ENCODE assay signal across 14 mouse cellular contexts in genomic region chr10:128496509-128497077, GRCm38 (mm10). TPM values are rescaled to one million over a fixed set of nuclear protein-coding genes. Genes with fewer than 3 reads are reported as not detected.
DNase-seq lines count a peak whose midpoint lies in the region; ATAC-seq and TF ChIP-seq lines count a peak whose summit lies in the region.
"Had no signal": no experiment of that assay in that cellular context is flagged by ENCODE, and none has a peak within 500 bp of the region (broad histone marks: within the 10 kb centered on the region; RNA-seq: fewer than 3 reads in every experiment).

No protein-coding gene starts in this region.

- peaks cover 33% of the 10 kb centered on the region for H3K4me1 ChIP-seq in heart, embryonic 12.5 days (replicated peaks)
- H3K4me1 ChIP-seq in kidney, postnatal 0 days (replicated peaks; ENCODE audit: insufficient read depth, low read length), result peaks cover 19% of the 10 kb centered on the region; the same call in 1 of the 2 replicates
- H3K4me1 ChIP-seq in MEL (ENCODE audit: control insufficient read depth in 1 of 2, insufficient read depth in 2 of 2, low read length in 2 of 2), result peaks cover 17 to 34% of the 10 kb centered on the region in 2 experiments
- H3K4me1 ChIP-seq in limb, embryonic 10.5 days, result peaks cover 46% of the 10 kb centered on the region

- no peaks in the 10 kb centered on the region for H3K27me3 ChIP-seq in heart, embryonic 12.5 days (replicated peaks)
- no peaks in the 10 kb centered on the region for H3K27me3 ChIP-seq in kidney, postnatal 0 days (ENCODE audit: insufficient read depth, low read length)
- no peaks in the 10 kb centered on the region for H3K27me3 ChIP-seq in MEL (ENCODE audit: control insufficient read depth in 1 of 2, insufficient read depth in 2 of 2, low read length in 2 of 2)
- peaks cover 7% of the 10 kb centered on the region for H3K27me3 ChIP-seq in limb, embryonic 10.5 days (ENCODE audit: low read depth, poor library complexity, severe bottlenecking)
- H3K27me3 ChIP-seq: lung, embryonic 15.5 days; stomach, embryonic 15.5 days had no signal

- TF ChIP-seq RAD21 in MEL (IDR thresholded peaks at IDR 0.05; ENCODE audit: low read depth, low read length), result no peak

- H3K9ac ChIP-seq in heart, embryonic 12.5 days, result peak overlapping the region; percentile 36
- 0 out of 2 replicates have a peak overlapping the region, but pooled peaks have one; percentile 24 for H3K9ac ChIP-seq in kidney, postnatal 0 days (ENCODE audit: low read depth, low read length)
- H3K9ac ChIP-seq in MEL (ENCODE audit: control insufficient read depth, low read depth, low read length, poor library complexity, severe bottlenecking), result peak overlapping the region; percentile 59
- H3K9ac ChIP-seq: lung, embryonic 15.5 days; stomach, embryonic 15.5 days had no signal

- ATAC-seq in heart, embryonic 12.5 days (ENCODE audit: insufficient number of reproducible peaks, low FRiP score), result no peak
- no peak for ATAC-seq in kidney, postnatal 0 days (replicated peaks; ENCODE audit: low FRiP score, low read depth)
- no peak for ATAC-seq in granulocyte monocyte progenitor cell, adult 5-6 weeks (replicated peaks; ENCODE audit: poor library complexity, severe bottlenecking)
- ATAC-seq: forebrain, postnatal 0 days had no signal

- no peak overlapping the region for H3K4me3 ChIP-seq in heart, embryonic 12.5 days
- H3K4me3 ChIP-seq in kidney, postnatal 0 days (replicated peaks; ENCODE audit: low read depth, low read length), result no peak overlapping the region
- no peak overlapping the region; a peak in 1 of 4 replicates for H3K4me3 ChIP-seq in MEL (ENCODE audit: control insufficient read depth in 1 of 2, insufficient read depth in 1 of 2, low read depth in 2 of 2, low read length in 2 of 2)
- H3K4me3 ChIP-seq in limb, embryonic 10.5 days, result peak overlapping the region; percentile 14; the same call in 1 of the 2 replicates
- H3K4me3 ChIP-seq: lung, embryonic 15.5 days; stomach, embryonic 15.5 days had no signal

- 33% methylated on average over 6 of the region's 6 CpGs for WGBS in heart, embryonic 12.5 days
- WGBS in kidney, postnatal 0 days, result 40% methylated on average over 6 of the region's 6 CpGs
- 43% methylated on average over 6 of the region's 6 CpGs for WGBS in limb, embryonic 10.5 days

- H3K79me2 ChIP-seq in MEL (ENCODE audit: control insufficient read depth, insufficient read depth, low read length, poor library complexity), result peaks cover 32% of the 10 kb centered on the region

- H3K36me3 ChIP-seq in heart, embryonic 12.5 days, result peaks cover 10% of the 10 kb centered on the region
- no peaks in the 10 kb centered on the region for H3K36me3 ChIP-seq in kidney, postnatal 0 days (ENCODE audit: insufficient read depth, low read length)
- H3K36me3 ChIP-seq in MEL (ENCODE audit: control insufficient read depth in 1 of 2, insufficient read depth in 2 of 2, low read length in 2 of 2), result peaks cover 0 to 21% of the 10 kb centered on the region in 2 experiments; a peak in 2 of 4 replicates
- peaks cover 9% of the 10 kb centered on the region for H3K36me3 ChIP-seq in limb, embryonic 10.5 days
- H3K36me3 ChIP-seq: lung, embryonic 15.5 days had no signal

- peak overlapping the region; percentile 18; the same call in 1 of the 2 replicates for H3K27ac ChIP-seq in heart, embryonic 12.5 days (ENCODE audit: poor library complexity, severe bottlenecking)
- H3K27ac ChIP-seq in kidney, postnatal 0 days, result no peak overlapping the region
- peak overlapping the region; percentile 73 for H3K27ac ChIP-seq in MEL (ENCODE audit: control insufficient read depth, low read depth, low read length)
- no peak overlapping the region for H3K27ac ChIP-seq in limb, embryonic 10.5 days
- H3K27ac ChIP-seq: lung, embryonic 15.5 days; stomach, embryonic 15.5 days had no signal

- no peak for TF ChIP-seq CTCF in kidney, postnatal 0 days (IDR thresholded peaks at IDR 0.05; ENCODE audit: low read depth)
- no peak for TF ChIP-seq CTCF in MEL (IDR thresholded peaks at IDR 0.05 in 2 of 3, conservative IDR thresholded peaks at IDR 0.05 in 1 of 3; ENCODE audit: control insufficient read depth in 1 of 3, insufficient read depth in 1 of 3, low read depth in 2 of 3, low read length in 3 of 3, poor library complexity in 1 of 3, severe bottlenecking in 1 of 3)

- H3K9me3 ChIP-seq in heart, embryonic 12.5 days (replicated peaks), result no peaks in the 10 kb centered on the region
- H3K9me3 ChIP-seq in kidney, postnatal 0 days (replicated peaks; ENCODE audit: low read length), result no peaks in the 10 kb centered on the region
- H3K9me3 ChIP-seq in MEL (replicated peaks; ENCODE audit: insufficient read depth, low read length), result no peaks in the 10 kb centered on the region
- no peaks in the 10 kb centered on the region for H3K9me3 ChIP-seq in limb, embryonic 10.5 days (replicated peaks)
- H3K9me3 ChIP-seq: lung, embryonic 15.5 days; stomach, embryonic 15.5 days had no signal

- H3K4me2 ChIP-seq in heart, embryonic 12.5 days, result 0 out of 2 replicates have a peak overlapping the region, but pooled peaks have one; percentile 4
- no peak overlapping the region for H3K4me2 ChIP-seq in kidney, postnatal 0 days (ENCODE audit: low read length)
- H3K4me2 ChIP-seq: lung, embryonic 15.5 days; stomach, embryonic 15.5 days had no signal

- TF ChIP-seq POLR2A in MEL (IDR thresholded peaks at IDR 0.05; ENCODE audit: control insufficient read depth in 1 of 2, insufficient read depth in 1 of 2, low read depth in 1 of 2, low read length in 2 of 2, poor library complexity in 1 of 2), result no peak

- TF ChIP-seq EP300 in MEL (IDR thresholded peaks at IDR 0.05; ENCODE audit: low read depth in 1 of 2, low read length in 2 of 2), result no peak

- no peak for DNase-seq in heart, postnatal 4 days
- DNase-seq in kidney, postnatal 0 days (ENCODE audit: low spot score), result no peak
- DNase-seq in kidney, adult 8-10 months, result no peak
- no peak for DNase-seq in MEL (ENCODE audit: low read depth, low spot score)
- no peak for DNase-seq in limb, embryonic 10.5 days (ENCODE audit: low spot score)
- no peak for DNase-seq in spleen, postnatal 14 days (ENCODE audit: low spot score in 2 of 2)
- DNase-seq: forebrain, postnatal 0 days; gastrocnemius, postnatal 25 days; layer of hippocampus, adult 9-11 months; thymus, postnatal 25 days had no signal

RNA-seq across cellular contexts. Expression of gene Myl6b, which starts 1.9 kb away (rescaled TPM):
- 3.0 and 4.0 TPM in 2 replicates for polyA plus RNA-seq in heart, embryonic 12.5 days (2016; fragmentation: Nextera tagmentation; extraction: Ambion mirVana)
- total RNA-seq in heart, postnatal 4 days (2021), result 1 to 10 TPM; 3.7 TPM
- 3.2 and 3.7 TPM in 2 replicates for polyA plus RNA-seq in kidney, postnatal 0 days (2015; fragmentation: Nextera tagmentation; extraction: Ambion mirVana)
- 1.8 and 2.6 TPM in 2 replicates for total RNA-seq in MEL (2012; rRNA removed)
- polyA plus RNA-seq in MEL (2012; ENCODE audit: insufficient read depth in 1 of 2, insufficient read length in 2 of 2, low read depth in 1 of 2, low replicate concordance in 2 of 2, missing spikeins in 1 of 2), result 10 to 100 TPM in 1 of 2 experiments, not detected in 1; 18.8 TPM
- polyA plus RNA-seq in limb, embryonic 10.5 days (2016; fragmentation: Nextera tagmentation; extraction: Ambion mirVana), result 1.6 and 3.3 TPM in 2 replicates
- 10.7 and 13.7 TPM in 2 replicates for total RNA-seq in granulocyte monocyte progenitor cell, adult 5-6 weeks (2014; fragmentation: Nextera tagmentation)
- 1.2 and 1.7 TPM in 2 replicates for total RNA-seq in granulocyte monocyte progenitor cell, adult 5-6 weeks (2017)

RNA-seq across cellular contexts. Expression of gene Myl6, which starts 2.6 kb away (rescaled TPM):
- 1,237 and 1,275 TPM in 2 replicates for polyA plus RNA-seq in heart, embryonic 12.5 days (2016; fragmentation: Nextera tagmentation; extraction: Ambion mirVana)
- 100 to 1,000 TPM; 616 to 628 TPM for total RNA-seq in heart, postnatal 4 days (2021)
- 1,410 and 1,495 TPM in 2 replicates for polyA plus RNA-seq in kidney, postnatal 0 days (2015; fragmentation: Nextera tagmentation; extraction: Ambion mirVana)
- total RNA-seq in MEL (2012; rRNA removed), result 560 and 589 TPM in 2 replicates
- 100 to 1,000 TPM in 1 of 2 experiments, not detected in 1; 399 TPM for polyA plus RNA-seq in MEL (2012; ENCODE audit: insufficient read depth in 1 of 2, insufficient read length in 2 of 2, low read depth in 1 of 2, low replicate concordance in 2 of 2, missing spikeins in 1 of 2)
- 685 and 729 TPM in 2 replicates for polyA plus RNA-seq in limb, embryonic 10.5 days (2016; fragmentation: Nextera tagmentation; extraction: Ambion mirVana)
- 1,019 and 1,105 TPM in 2 replicates for total RNA-seq in granulocyte monocyte progenitor cell, adult 5-6 weeks (2014; fragmentation: Nextera tagmentation)
- total RNA-seq in granulocyte monocyte progenitor cell, adult 5-6 weeks (2017), result 1,278 and 1,308 TPM in 2 replicates

RNA-seq across cellular contexts. Expression of gene Esyt1, which starts 29.1 kb away (rescaled TPM):
- 25.0 and 26.5 TPM in 2 replicates for polyA plus RNA-seq in heart, embryonic 12.5 days (2016; fragmentation: Nextera tagmentation; extraction: Ambion mirVana)
- total RNA-seq in heart, postnatal 4 days (2021), result 10 to 100 TPM; 28.4 to 31.3 TPM
- polyA plus RNA-seq in kidney, postnatal 0 days (2015; fragmentation: Nextera tagmentation; extraction: Ambion mirVana), result 15.9 TPM in 2 replicates
- total RNA-seq in MEL (2012; rRNA removed), result 35.1 and 35.9 TPM in 2 replicates
- polyA plus RNA-seq in MEL (2012; ENCODE audit: insufficient read depth in 1 of 2, insufficient read length in 2 of 2, low read depth in 1 of 2, low replicate concordance in 2 of 2, missing spikeins in 1 of 2), result 10 to 100 TPM; 53.4 to 57.0 TPM
- 7.0 and 8.4 TPM in 2 replicates for polyA plus RNA-seq in limb, embryonic 10.5 days (2016; fragmentation: Nextera tagmentation; extraction: Ambion mirVana)
- 89.1 and 90.5 TPM in 2 replicates for total RNA-seq in granulocyte monocyte progenitor cell, adult 5-6 weeks (2014; fragmentation: Nextera tagmentation)
- total RNA-seq in granulocyte monocyte progenitor cell, adult 5-6 weeks (2017), result 78.8 and 97.6 TPM in 2 replicates

RNA-seq across cellular contexts. Expression of gene Smarcc2, which starts 37.5 kb away (rescaled TPM):
- polyA plus RNA-seq in heart, embryonic 12.5 days (2016; fragmentation: Nextera tagmentation; extraction: Ambion mirVana), result 83.3 and 86.9 TPM in 2 replicates
- total RNA-seq in heart, postnatal 4 days (2021), result 10 to 100 TPM; 97.0 to 97.3 TPM
- polyA plus RNA-seq in kidney, postnatal 0 days (2015; fragmentation: Nextera tagmentation; extraction: Ambion mirVana), result 40.5 and 44.9 TPM in 2 replicates
- 22.3 and 24.8 TPM in 2 replicates for total RNA-seq in MEL (2012; rRNA removed)
- polyA plus RNA-seq in MEL (2012; ENCODE audit: insufficient read depth in 1 of 2, insufficient read length in 2 of 2, low read depth in 1 of 2, low replicate concordance in 2 of 2, missing spikeins in 1 of 2), result 100 to 1,000 TPM in 1 of 2 experiments, 10 to 100 TPM in 1; 68.8 to 226 TPM
- 64.2 and 91.3 TPM in 2 replicates for polyA plus RNA-seq in limb, embryonic 10.5 days (2016; fragmentation: Nextera tagmentation; extraction: Ambion mirVana)
- total RNA-seq in granulocyte monocyte progenitor cell, adult 5-6 weeks (2014; fragmentation: Nextera tagmentation), result 90.4 and 113 TPM in 2 replicates
- total RNA-seq in granulocyte monocyte progenitor cell, adult 5-6 weeks (2017), result 56.4 and 56.9 TPM in 2 replicates

RNA-seq across cellular contexts. Expression of gene Zc3h10, which starts 51.0 kb away (rescaled TPM):
- polyA plus RNA-seq in heart, embryonic 12.5 days (2016; fragmentation: Nextera tagmentation; extraction: Ambion mirVana), result 10.2 and 11.9 TPM in 2 replicates
- 1 to 10 TPM; 6.9 to 8.3 TPM for total RNA-seq in heart, postnatal 4 days (2021)
- polyA plus RNA-seq in kidney, postnatal 0 days (2015; fragmentation: Nextera tagmentation; extraction: Ambion mirVana), result 13.7 and 16.9 TPM in 2 replicates
- 14.2 and 14.6 TPM in 2 replicates for total RNA-seq in MEL (2012; rRNA removed)
- 10 to 100 TPM in 1 of 2 experiments, not detected in 1; 17.3 TPM for polyA plus RNA-seq in MEL (2012; ENCODE audit: insufficient read depth in 1 of 2, insufficient read length in 2 of 2, low read depth in 1 of 2, low replicate concordance in 2 of 2, missing spikeins in 1 of 2)
- polyA plus RNA-seq in limb, embryonic 10.5 days (2016; fragmentation: Nextera tagmentation; extraction: Ambion mirVana), result 14.5 and 15.4 TPM in 2 replicates
- total RNA-seq in granulocyte monocyte progenitor cell, adult 5-6 weeks (2014; fragmentation: Nextera tagmentation), result 8.8 and 9.7 TPM in 2 replicates
- total RNA-seq in granulocyte monocyte progenitor cell, adult 5-6 weeks (2017), result 12.5 and 13.6 TPM in 2 replicates

Comparison
In these comparisons a context has a peak if more than half of its experiments do, and no peak if none do; other contexts are left out.
1. H3K27ac ChIP-seq: peak in heart, embryonic 12.5 days (single experiment) and MEL (single experiment); none in kidney, postnatal 0 days (single experiment) and limb, embryonic 10.5 days (single experiment).
2. Peak in every context shown above with its lines, with median percentiles within 50 percentile points of each other: H3K9ac ChIP-seq.